Mouse (Mus musculus) G1E-ER4 (cell line): ENCODE results near the gene Prps1l3. TPM values are rescaled to one million over a fixed set of nuclear protein-coding genes. Genes with fewer than 3 reads are reported as not detected.

Experiments used
- GATA1 ChIP-seq: IDR thresholded peaks from one replicate; pipeline ENCODE4 v1.8.0; 2012; ENCODE audit warnings: low read length, inconsistent platforms
- polyA plus RNA-seq: library from polyadenylated mRNA; stranded (reverse); fragments of >175 nt; gene quantifications from 2 replicates; pipeline ENCODE4 v1.2.3, GENCODE M21; 2012

The Prps1l3 gene
- polyA plus RNA-seq, 1 experiment: 37.4 TPM

DNA sequence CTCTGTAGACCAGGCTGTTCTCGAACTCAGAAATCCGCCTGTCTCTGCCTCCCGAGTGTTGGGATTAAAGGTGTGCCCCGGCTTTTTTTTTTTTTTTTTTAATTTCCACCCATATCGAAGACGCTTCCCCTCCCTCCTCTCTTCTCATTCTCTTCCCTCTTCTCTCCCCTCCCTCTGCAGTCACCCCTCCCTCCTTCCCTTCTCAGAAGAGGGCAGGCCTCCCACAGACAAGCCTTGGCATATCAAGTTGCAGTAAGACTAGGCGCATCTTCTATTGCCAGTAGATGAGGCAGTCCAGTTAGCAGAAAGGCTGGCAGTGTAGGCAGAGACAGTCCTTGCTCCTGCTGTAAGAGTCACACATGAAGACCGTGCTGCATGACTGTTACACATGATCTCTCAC, 2.4 kb upstream of the Prps1l3 start:
- TF ChIP-seq GATA1: no peak

GRCm38 (mm10) chr12:57229703-57230102, 509 bp upstream of the Prps1l3 start:
- no peak for TF ChIP-seq GATA1

- no peak for TF ChIP-seq GATA1
Measured at GRCm38 (mm10) chr12:57231085-57231875, 1.1 kb downstream of the Prps1l3 start.

DNA sequence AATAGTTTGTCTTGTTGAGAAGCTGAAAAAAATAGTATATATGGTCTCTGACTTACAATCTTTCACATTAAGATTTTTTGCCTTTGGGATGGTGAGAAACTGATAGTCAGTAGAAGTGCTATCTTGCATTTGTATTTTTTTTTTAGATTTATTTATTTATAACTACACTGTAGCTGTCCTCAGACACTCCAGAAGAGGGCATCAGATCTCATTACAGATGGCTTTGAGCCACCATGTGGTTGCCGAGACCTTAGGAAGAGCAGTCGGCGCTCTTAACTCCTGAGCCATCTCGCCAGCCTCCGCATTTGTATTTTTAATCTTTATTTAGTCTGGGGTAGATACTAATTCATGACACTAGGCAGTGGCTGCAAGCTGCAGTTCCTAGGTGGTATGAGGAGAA, 3.2 kb downstream of the Prps1l3 start:
- TF ChIP-seq GATA1: no peak

DNA sequence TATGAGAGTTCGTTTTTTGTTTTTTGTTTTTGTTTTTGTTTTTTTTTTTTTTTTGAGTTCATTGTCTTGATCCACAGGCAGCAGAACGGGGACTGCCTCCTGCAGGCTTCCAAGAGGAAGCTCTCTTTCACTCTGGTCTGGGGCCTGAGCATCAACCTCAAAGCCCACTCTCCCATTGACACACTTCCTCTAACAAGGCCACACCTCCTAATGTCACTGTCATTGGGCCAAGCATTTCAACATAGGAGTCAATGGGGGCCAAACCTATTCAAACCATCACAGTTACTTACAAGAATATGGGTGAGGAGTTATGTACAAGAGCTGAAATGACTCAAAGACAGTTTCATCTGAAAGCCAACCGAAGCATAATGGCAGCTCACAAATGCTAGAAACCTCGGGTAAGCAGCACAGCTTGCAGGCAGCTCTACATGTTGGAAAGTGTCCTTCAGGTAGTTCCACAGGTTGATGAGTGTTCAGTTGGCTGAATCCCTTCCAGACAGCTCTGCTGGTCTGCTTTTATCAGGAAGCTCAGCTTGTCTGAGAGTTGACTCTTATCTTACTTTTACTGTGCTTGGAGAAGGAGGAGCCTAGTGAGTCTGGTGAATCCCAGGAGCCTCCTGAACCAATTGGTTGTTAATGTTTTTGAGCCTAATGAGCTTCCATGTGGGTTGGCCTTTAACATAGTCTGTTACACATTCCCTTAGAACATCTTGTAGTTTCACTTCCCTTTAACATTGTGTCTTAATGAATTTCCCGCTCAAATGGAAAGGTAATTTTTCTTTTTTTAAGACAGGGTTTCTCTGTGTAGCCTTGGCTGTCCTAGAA, 13.7 kb downstream of the Prps1l3 start:
- no peak for TF ChIP-seq GATA1

DNA sequence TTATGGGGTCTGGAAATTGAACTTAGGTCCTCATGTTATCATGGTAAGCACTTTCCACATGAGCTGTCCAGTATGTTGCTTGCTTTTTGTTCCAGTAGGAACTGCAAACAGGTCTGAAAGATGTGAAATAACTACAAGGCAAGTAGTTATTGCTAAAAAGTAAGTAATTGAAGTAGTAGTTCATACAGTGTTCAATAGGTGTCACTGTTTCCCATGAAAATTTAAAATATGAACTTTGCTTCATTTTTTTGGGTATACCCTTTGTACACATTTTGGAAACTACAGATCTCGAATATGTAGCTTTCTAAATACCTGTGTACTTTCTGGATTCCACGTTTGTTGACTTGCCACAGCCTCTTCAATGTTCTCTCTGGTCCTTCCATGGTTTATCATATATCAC, 28.4 kb downstream of the Prps1l3 start:
- TF ChIP-seq GATA1: no peak

GRCm38 (mm10) chr12:57275456-57275855, 45.2 kb downstream of the Prps1l3 start:
- TF ChIP-seq GATA1: no peak

- no peak for TF ChIP-seq GATA1
Measured at GRCm38 (mm10) chr12:57281155-57282114, 51.2 kb downstream of the Prps1l3 start.

GRCm38 (mm10) chr12:57285303-57286059, 55.3 kb downstream of the Prps1l3 start:
- no peak for TF ChIP-seq GATA1

Other genes with a start within 250 kb of the Prps1l3 start
- gene Slc25a21, start 32.9 kb upstream of the Prps1l3 start, polyA plus RNA-seq: 15.2 and 20.3 TPM in 2 replicates
- 4.2 and 5.6 TPM in 2 replicates for gene Mipol1, start within 50 bp of the Prps1l3 start, polyA plus RNA-seq